Mouse (Mus musculus): ENCODE measurements around the gene Il20rb.

Il20rb gene

DNA sequence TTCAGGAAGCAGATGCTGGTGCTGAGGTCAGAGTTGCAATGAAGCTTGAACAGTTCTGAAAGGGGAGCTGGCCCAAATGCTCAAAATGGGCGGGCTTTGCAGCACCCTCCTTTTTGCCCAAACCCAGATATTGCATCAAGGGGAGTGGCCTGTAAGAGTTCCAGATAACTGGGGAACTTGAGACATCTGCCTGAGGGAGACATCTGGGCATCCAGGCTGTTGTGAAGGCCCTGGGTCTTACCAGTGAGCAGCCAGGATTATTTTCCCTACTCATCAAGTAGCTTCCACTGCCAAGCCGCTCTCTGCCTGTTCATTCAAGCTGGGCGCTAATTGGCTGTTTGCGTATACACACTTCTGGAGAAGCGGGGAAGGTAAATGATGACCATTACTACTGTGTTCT is at the start of gene Il20rb:
TSS of gene Il20rb (minus strand) at position 358 of the 400 bp plus-strand sequence.
- no peak for DNase-seq (ENCODE audit: extremely low read depth, insufficient read length, low spot score)

DNA sequence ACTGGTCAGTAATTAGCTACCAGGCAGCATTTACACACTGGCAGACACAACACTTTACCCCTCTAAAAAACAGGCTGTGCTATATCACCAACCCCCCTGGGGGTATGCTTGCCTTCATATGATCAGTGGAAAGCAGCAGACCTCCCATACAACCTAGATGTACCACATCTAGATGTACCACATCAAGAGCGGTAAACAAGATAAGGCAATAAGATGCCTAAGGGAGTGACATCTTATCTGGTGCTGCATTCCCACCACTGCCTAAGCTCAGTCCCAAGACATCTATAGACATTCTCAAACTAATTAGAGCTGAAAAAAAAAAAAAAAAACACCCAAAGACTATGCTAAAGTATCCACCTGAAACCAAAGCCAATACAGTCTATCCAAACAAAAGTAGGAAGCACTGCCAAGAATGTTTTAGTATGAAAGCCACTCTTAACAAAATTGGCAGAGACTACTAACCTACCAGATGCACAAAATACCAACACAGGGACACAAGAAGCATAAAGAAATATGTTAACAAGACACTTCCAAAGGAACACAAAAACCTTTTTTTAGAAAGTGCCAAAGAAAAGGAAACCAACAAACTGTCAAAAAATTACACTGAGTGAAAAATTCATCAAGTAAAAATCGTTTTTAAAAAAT is 49.2 kb upstream of the Il20rb start:
- no peak for DNase-seq (ENCODE audit: extremely low read depth, insufficient read length, low spot score)

DNA sequence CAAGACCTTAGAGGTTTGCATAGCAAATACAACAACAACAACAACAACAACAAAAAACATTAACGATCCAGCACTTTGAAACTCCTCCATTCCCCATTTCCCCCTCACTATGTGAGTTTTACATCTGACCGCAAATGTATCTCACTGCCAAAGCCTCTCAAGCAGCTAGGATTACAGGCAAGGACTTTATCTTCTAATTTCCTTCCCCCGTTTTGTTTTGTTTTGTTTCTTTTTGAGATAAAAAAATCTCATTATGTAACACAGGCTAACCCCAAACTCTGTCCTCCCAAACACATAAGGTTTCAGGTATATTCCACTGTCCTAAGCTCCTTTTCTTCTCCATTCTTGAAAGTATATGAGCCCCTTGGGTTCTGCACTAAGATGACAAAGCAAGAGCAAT is 48.1 kb upstream of the Il20rb start:
- no peak for DNase-seq (ENCODE audit: extremely low read depth, insufficient read length, low spot score)

DNA sequence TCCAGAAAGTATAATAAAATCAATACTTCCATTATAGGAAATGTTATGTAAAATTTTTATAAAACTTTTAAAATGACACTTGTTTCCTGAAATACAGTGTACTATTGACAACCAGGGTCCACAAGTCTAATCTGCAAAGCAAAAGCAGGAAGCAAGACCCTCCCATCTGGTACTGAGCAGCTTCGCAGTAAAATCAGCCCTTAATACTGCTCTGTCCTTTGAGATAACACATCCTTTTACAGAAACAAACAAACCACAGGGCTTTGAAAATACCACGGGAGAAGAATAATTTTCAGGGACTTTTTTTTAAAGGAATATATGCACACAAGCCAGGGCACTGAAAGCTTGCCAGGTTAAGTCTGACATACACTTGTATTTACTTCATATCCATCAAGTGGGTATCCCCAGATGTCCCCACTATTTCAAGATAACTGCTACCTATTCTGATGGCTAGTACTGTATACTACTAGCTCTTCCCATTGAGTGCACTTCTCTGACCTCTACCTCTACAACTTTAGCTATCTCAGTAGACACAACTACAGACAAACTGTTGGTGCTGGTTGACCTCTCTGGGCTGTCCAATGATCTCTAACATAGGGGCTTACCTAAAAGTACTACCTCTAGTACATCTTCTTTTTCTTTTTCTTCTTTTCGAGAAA is 46.4 kb upstream of the Il20rb start:
- DNase-seq (ENCODE audit: extremely low read depth, insufficient read length, low spot score), result no peak

DNA sequence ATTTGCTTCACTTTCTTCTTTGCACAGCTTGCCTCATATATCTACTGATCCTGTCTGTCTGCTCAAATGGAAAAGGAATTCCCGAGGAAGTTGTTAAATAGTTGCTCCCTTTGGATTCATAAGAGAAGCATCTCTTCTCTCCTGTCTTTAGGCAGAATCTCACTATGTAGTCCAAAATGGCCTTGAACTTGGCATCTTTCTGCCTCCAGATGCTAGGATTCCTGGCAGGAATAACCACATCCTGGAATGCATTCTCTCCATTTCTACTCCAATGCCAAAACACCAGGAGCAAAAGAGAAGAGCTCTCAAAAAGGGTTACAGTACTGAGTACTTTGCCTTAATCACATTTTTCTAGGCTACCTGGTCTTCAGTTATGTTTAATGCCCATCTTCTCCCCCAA is 44.7 kb upstream of the Il20rb start:
- peak; percentile 48 for DNase-seq (ENCODE audit: extremely low read depth, insufficient read length, low spot score)

DNA sequence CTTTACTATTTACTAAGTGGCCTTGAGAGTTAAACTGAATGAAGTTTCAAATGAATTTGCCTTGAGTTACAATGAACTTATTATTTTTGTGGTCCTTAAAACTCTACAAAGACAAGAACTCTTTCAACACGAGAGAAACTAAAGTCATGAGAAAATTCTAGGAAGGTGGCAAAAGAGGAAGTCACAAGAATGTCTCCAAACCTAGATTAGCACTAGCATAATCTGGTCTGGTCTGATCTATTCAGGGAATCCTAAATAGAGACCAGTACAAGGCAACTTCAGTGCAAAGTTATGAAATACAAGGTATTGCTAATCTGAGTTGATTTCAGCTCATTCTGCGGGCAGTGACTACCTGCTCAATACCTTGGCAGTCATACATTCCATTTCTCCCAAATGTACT is 38.6 kb upstream of the Il20rb start:
- no peak for DNase-seq (ENCODE audit: extremely low read depth, insufficient read length, low spot score)

DNA sequence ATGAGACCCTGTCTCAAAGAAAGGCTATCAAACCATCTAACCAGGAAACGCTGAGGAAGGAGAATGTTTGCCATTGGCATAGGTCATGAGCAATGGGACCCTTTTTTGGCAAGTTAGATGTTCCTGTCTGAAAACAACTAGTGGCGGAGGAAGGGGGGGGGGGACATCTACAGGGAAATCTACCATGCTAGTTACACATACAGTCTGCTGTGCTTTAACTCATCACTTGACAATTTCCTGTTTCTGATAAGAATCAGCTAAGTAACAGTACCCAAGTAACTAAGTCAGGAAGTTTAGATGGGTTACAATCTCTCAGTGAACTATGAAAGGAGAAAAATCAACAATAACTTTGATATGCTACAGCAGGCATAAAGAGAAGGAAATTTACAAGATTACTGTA is 35.4 kb upstream of the Il20rb start:
- DNase-seq (ENCODE audit: extremely low read depth, insufficient read length, low spot score), result no peak

DNA sequence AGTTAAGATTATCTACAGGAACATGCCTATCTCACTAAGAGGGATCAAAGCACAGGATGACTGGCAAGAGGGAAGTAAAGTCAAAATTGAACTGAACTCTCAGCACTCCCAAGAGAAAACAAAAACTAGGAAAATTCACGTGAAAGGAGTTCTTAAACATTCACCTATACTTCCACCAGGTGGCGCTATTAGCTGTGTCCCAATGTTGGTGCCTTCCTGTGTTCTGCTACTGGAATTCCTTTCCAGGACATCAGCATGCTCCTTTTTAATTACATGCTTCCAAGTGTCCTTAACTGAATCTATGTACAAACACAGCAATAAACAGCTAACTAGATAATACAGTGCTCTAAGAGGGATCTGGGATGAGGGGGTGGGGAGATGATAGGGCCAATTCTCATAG is 34.0 kb upstream of the Il20rb start:
- peak; percentile 32 for DNase-seq (ENCODE audit: extremely low read depth, insufficient read length, low spot score)

DNA sequence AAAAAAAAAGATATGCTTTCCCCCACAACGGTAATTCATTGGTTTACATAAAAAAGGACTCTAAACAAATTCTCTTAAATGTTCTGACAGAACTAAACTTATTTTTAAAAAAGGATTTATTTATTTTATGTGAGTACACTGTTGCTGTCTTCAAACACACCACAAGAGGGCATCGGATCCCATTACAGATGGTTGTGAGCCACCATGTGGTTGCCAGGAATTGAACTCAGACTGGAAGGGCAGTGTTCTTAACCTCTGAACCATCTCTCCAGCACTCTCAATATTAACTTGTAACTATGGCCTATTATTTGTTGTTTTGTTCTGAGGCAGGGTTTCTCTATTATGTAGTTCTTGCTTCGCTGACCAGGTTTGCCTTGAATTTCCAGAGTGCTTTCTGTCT is 33.4 kb upstream of the Il20rb start:
- no peak for DNase-seq (ENCODE audit: extremely low read depth, insufficient read length, low spot score)

DNA sequence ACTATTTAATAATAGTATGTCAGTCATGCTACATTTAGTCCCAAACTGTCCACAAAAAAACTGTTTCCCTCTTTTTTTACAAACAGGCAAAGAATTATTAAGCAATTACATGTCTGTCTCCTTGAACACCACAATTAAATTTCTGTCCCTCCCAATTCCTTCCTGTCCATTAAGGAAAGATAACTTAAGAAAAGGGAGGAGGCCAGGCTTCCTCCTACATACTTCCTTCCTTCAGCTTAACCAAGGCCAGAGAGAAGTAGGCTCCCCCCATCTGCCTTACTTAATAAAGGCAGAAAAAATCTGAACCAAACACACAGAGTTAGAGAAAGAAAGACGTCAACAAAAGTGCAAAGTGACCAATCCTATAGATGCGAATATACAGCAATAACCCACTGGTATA is 21.0 kb upstream of the Il20rb start:
- no peak for DNase-seq (ENCODE audit: extremely low read depth, insufficient read length, low spot score)

DNA sequence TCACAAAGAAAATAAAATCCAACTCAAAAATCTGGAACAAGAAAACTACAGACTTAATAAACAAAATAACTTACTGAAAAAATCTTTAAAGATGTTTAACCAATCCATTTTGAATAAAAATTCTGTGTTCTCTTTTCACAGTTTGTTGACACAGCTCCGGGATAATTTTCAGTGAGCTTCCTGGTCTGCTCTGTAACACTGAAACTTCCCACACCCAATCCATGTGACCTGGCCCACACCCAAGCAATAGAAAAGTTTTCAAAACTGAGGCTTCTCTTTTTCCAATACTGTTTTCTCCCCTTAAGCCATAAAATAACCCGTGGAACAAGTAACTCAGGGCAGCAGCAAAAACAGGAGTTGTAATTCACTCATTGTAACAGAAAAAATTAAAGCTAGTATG is 20.1 kb upstream of the Il20rb start:
- no peak for DNase-seq (ENCODE audit: extremely low read depth, insufficient read length, low spot score)

DNA sequence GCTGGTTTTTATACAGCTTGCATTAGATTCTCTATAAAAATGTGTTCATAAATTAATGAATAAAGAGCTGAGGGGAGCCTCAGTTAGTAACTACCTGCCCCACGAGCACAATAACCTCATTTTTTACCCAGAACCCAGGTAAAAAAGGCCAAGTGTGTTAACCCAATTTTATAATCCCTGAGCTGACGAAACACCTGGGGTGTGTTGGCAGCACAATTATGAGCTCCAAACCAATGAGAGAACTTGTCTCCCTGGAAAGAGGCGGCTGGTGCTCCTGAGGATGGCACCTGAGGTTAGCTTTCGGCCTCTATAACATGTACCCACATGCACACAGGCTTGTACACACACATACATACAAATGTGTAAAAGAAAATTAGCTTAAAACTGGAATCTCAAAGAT is 18.9 kb upstream of the Il20rb start:
- no peak for DNase-seq (ENCODE audit: extremely low read depth, insufficient read length, low spot score)

DNA sequence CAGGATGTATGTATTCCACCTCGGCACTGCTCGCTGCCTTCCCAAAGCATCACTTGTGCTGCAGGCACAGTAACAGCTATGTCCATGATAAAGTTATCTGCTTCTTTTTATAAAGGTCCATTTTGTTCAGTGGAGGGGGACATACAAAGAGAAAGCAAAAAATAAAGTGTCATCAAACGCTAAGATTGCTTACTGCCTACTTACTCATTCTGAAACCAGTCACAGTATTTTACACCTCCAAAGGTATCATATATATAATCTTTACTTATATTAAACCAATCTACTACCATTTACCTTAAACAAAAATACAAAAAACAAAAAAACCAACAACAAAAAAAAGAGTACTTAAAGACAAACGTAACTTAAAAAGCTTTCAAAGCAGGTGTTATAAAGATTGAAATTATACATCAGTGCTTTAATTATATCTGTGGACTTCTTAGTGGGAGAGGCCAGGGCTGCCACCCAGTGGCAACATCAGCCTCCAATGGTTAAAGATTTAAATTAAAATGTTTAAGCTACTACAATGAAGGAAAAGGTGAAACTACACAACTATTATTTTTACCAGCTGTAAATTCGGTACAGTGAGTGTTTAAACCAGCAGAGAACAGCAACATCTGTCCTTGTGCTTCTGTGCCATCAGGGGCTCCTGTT is 7.1 kb upstream of the Il20rb start:
- DNase-seq (ENCODE audit: extremely low read depth, insufficient read length, low spot score), result no peak

DNA sequence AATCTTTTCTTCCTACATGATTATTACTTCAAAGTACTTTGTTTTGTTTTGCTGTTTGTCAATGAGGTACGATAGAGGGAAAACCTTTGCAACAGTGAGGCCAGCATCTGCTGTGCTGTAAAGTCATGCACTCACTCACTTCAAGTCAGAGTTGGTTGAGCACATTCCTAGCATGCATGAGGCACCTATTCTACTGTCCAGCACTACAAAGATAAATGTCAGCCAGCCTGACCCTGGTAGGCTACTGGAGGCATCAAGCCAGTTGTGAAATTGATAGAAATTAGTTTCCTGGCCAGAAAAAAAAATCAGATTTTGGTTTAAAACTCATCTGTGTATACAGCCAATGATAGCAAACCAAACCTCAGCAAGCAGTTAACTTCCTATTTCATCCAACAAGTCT is 4.8 kb upstream of the Il20rb start:
- DNase-seq (ENCODE audit: extremely low read depth, insufficient read length, low spot score), result no peak

DNA sequence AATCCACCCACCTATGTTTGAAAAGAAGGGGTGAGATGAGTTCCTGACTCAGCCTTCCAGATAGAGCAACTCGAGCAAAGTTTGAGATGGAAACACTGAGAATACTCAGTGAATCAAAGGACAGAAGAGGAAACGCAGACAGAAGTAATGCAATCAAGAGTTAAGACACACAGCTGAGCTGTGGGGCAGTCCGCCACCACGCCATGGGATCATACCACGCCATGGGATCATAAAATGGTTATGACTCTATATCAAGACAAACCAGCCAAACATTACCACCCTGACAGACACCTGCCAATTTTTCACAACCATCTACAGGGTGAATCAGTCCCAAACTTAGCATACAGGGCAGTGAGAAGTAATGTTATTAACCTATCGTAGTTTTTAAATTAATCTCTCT is 2.4 kb upstream of the Il20rb start:
- DNase-seq (ENCODE audit: extremely low read depth, insufficient read length, low spot score), result no peak

DNA sequence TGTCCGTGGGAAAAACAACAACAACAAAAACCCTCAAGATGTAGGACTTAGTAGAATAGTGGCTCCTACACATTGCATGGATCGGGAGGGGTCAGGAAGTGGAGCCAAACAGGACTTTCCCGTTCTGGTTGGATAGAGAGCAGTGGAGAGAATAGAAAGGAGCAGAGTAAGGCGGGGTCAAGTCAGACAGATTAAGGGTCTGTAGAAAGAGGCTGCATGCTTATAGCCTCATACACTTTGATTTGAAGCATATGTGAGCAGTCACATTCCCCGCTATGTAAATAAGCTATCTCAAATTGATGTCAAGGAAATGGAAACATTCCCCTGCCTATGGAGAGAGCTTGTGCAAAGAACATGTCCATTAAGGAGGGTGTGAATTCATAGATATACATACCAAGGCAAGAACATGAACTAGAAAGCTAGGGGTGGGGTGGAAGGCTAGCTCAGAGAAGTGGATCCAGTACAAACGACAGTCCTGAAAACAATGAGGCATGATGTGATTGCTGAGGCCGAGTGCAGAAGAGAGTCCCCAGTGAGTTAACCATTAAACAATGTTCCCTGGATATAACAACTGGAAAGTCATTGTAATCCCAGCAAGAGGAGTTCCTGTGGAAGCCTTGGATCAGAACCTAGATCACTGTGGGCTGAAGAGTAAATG is 1.6 kb upstream of the Il20rb start:
- no peak for DNase-seq (ENCODE audit: extremely low read depth, insufficient read length, low spot score)

DNA sequence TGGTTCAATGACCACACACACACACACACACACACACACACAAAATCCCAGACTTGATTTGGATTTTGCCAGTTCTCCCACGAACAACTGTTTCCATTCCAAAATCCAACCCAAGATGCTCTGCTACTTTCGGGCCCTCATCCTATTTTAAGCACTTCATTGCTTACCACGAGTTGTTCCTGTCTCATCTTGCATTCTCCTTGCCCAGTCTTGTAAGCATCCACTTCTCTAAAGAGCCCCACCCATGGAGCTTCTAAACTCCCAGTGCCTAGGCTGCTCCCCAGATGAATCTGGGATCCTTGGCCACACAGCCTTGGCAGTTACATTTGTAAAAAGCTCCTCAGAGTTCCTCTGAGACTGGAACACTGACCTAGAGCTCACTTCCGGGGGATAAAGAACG is 3.3 kb downstream of the Il20rb start:
- DNase-seq (ENCODE audit: extremely low read depth, insufficient read length, low spot score), result no peak

DNA sequence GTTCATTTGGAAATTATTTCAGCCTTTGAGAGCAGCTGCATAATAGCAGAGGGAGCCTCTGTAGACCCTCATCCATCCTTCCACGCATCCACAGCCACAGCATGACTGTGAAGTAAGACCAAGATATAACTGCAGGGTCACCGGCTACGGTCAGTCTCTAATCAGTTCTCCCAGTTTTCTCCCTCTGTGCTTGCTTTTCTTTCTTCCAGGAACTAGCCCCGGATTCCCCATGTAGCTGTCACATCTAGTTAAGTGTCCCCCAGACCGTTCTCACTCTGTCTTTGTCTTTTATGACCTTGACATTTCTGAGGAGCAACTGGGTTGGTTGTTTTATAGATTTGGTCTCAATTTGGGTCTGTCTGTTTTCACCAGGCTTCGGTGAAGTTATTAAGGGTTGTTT is 5.0 kb downstream of the Il20rb start:
- no peak for DNase-seq (ENCODE audit: extremely low read depth, insufficient read length, low spot score)

DNA sequence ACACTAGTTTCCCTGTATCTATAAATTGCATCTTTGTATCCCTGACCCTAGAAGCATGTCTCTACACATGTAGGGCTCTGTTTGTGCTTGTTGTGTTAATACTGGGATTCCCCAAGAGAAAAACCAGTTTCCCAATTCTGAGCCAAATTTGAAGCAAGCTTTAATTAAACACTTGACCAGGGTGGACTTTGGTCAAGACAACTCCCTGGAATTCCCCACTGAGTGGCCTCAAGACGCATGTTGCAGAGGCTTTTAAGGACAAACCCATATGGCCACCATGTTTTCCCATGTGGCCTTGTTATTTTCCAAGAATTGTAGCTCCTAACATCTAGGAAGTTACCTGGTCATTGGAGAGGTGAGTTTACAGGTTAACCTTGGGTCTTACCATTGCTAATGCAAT is 12.5 kb downstream of the Il20rb start:
- no peak for DNase-seq (ENCODE audit: extremely low read depth, insufficient read length, low spot score)

DNA sequence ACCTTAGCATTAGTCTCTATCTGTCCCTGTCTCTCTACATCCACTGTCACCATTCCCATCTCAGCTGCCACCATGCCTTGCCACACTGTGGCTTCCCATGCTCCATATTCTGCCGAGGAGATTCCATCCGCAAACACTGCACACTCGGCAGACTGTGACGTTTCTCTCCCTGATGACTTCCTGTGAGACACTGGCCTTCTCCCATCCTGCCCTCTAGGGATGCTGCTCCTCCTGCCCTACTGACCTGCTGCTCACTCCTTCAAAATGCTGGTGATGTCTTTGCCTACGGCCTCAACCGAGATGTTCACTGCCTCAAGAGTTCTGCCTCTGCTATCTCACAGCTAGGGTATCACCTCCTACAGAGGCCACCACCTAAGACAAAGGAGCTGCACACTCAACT is 13.2 kb downstream of the Il20rb start:
- DNase-seq (ENCODE audit: extremely low read depth, insufficient read length, low spot score), result no peak

DNA sequence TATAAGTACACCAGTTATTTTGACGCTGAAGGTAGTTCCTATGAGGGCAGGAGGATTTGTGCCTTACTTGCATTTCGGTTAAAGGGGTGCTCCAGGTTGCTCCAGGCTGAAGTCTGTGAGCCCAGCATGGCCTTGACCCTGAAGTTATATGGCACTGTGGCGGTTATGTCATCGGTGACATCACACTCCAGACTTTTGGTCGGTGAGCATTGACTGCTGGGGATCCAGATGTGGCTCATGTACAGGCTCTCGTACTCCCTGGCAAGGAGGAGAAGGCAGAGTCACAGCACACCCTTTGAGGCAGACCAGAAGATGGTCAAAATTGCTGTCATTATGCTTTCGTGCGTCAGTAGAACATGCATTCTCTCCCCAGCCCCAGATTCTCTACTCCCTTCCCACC is 13.7 kb downstream of the Il20rb start:
- no peak for DNase-seq (ENCODE audit: extremely low read depth, insufficient read length, low spot score)

DNA sequence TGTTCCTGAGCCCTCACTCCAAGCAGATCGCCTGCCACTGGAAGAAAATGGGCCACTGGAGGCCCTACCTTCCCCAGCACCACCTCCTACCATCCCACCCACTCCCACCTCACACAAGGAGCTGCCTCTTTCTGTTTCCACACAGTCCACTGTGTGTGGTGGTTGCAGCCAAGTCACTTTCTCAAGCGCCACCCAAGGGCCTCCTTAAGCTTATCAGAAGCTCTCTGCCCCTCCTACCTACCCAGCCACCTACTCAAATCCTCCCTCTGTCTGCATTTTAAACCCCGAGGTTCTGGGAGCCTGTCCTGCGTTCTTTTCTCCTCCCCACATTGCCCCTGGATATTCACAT is 15.0 kb downstream of the Il20rb start:
- DNase-seq (ENCODE audit: extremely low read depth, insufficient read length, low spot score), result no peak

Data from 3134 (cell line).